Mouse (Mus musculus): ENCODE results near the gene Myb. TPM values are rescaled to one million over a fixed set of nuclear protein-coding genes. Genes with fewer than 3 reads are reported as not detected.

The Myb gene
- polyA plus RNA-seq, 1 experiment from 2014 or later: 4.4 TPM

- no peak overlapping the region for H3K27ac ChIP-seq (ENCODE audit: low read depth, low read length)
- H3K9ac ChIP-seq (ENCODE audit: low read length): no peak overlapping the region
- H3K4me2 ChIP-seq (ENCODE audit: low read depth): no peak overlapping the region
- H3K4me3 ChIP-seq (ENCODE audit: low read depth, low read length): no peak overlapping the region
- no peaks in the 10 kb centered on the region for H3K36me3 ChIP-seq (ENCODE audit: control insufficient read depth, insufficient read depth, low read length)
- H3K4me1 ChIP-seq (ENCODE audit: control insufficient read depth, insufficient read depth, low read length): no peaks in the 10 kb centered on the region
- ATAC-seq (ENCODE audit: insufficient read depth, low FRiP score, low TSS enrichment): no peak
- 81% methylated on average over 7 of the region's 7 CpGs for WGBS
- no peaks in the 10 kb centered on the region for H3K27me3 ChIP-seq (ENCODE audit: control insufficient read depth, insufficient read depth, low read length)
- H3K9me3 ChIP-seq (ENCODE audit: control insufficient read depth, low read length): no peaks in the 10 kb centered on the region
- no peak for DNase-seq (ENCODE audit: low spot score)
Observed at GRCm38 (mm10) chr10:21102689-21103088, 58.1 kb downstream of the Myb start.

GRCm38 (mm10) chr10:21101948-21102347 is 58.8 kb downstream of the Myb start:
- WGBS: 10% methylated on average over 4 of the region's 4 CpGs
- peak; percentile 67 for ATAC-seq (ENCODE audit: insufficient read depth, low FRiP score, low TSS enrichment)
- H3K36me3 ChIP-seq (ENCODE audit: control insufficient read depth, insufficient read depth, low read length): no peaks in the 10 kb centered on the region
- no peak overlapping the region for H3K4me2 ChIP-seq (ENCODE audit: low read depth)
- H3K9me3 ChIP-seq (ENCODE audit: control insufficient read depth, low read length): no peaks in the 10 kb centered on the region
- no peak overlapping the region for H3K27ac ChIP-seq (ENCODE audit: low read depth, low read length)
- no peaks in the 10 kb centered on the region for H3K27me3 ChIP-seq (ENCODE audit: control insufficient read depth, insufficient read depth, low read length)
- no peak overlapping the region for H3K4me3 ChIP-seq (ENCODE audit: low read depth, low read length)
- H3K9ac ChIP-seq (ENCODE audit: low read length): no peak overlapping the region
- H3K4me1 ChIP-seq (ENCODE audit: control insufficient read depth, insufficient read depth, low read length): no peaks in the 10 kb centered on the region
- DNase-seq (ENCODE audit: low spot score): peak; percentile 52

- no peak overlapping the region for H3K27ac ChIP-seq (ENCODE audit: low read depth, low read length)
- H3K27me3 ChIP-seq (ENCODE audit: control insufficient read depth, insufficient read depth, low read length): no peaks in the 10 kb centered on the region
- H3K4me1 ChIP-seq (ENCODE audit: control insufficient read depth, insufficient read depth, low read length): no peaks in the 10 kb centered on the region
- no peak for ATAC-seq (ENCODE audit: insufficient read depth, low FRiP score, low TSS enrichment)
- no peak overlapping the region for H3K4me3 ChIP-seq (ENCODE audit: low read depth, low read length)
- H3K9ac ChIP-seq (ENCODE audit: low read length): no peak overlapping the region
- DNase-seq (ENCODE audit: low spot score): no peak
- 54% methylated on average over 9 of the region's 9 CpGs for WGBS
- no peaks in the 10 kb centered on the region for H3K36me3 ChIP-seq (ENCODE audit: control insufficient read depth, insufficient read depth, low read length)
- no peaks in the 10 kb centered on the region for H3K9me3 ChIP-seq (ENCODE audit: control insufficient read depth, low read length)
- no peak overlapping the region for H3K4me2 ChIP-seq (ENCODE audit: low read depth)
Observed at GRCm38 (mm10) chr10:21100646-21101249, 60.0 kb downstream of the Myb start.

- Histone ChIP-seq H3K4me1 (ENCODE audit: control insufficient read depth, insufficient read depth, low read length) (no peaks in the 10 kb centered on the region), H3K4me3 (ENCODE audit: low read depth, low read length) (no peak overlapping the region)
- ATAC-seq (ENCODE audit: insufficient read depth, low FRiP score, low TSS enrichment): no peak
Observed at GRCm38 (mm10) chr10:21099515-21099914, 61.3 kb downstream of the Myb start.

GRCm38 (mm10) chr10:21095541-21095940 is 65.2 kb downstream of the Myb start:
- Histone ChIP-seq H3K9me3 (ENCODE audit: control insufficient read depth, low read length) (no peaks in the 10 kb centered on the region), H3K4me2 (ENCODE audit: low read depth) (no peak overlapping the region), H3K27me3 (ENCODE audit: control insufficient read depth, insufficient read depth, low read length) (no peaks in the 10 kb centered on the region), H3K4me1 (ENCODE audit: control insufficient read depth, insufficient read depth, low read length) (no peaks in the 10 kb centered on the region), H3K27ac (ENCODE audit: low read depth, low read length) (no peak overlapping the region), H3K9ac (ENCODE audit: low read length) (no peak overlapping the region), H3K36me3 (ENCODE audit: control insufficient read depth, insufficient read depth, low read length) (no peaks in the 10 kb centered on the region), H3K4me3 (ENCODE audit: low read depth, low read length) (no peak overlapping the region)
- ATAC-seq (ENCODE audit: insufficient read depth, low FRiP score, low TSS enrichment): no peak
- WGBS: 92% methylated on average over 14 of the region's 14 CpGs
- no peak for DNase-seq (ENCODE audit: low spot score)

More at GRCm38 (mm10) chr10:21099515-21099914, 61.3 kb downstream of the Myb start:
- H3K27ac ChIP-seq (ENCODE audit: low read depth, low read length): no peak overlapping the region
- H3K27me3 ChIP-seq (ENCODE audit: control insufficient read depth, insufficient read depth, low read length): no peaks in the 10 kb centered on the region
- no peak for DNase-seq (ENCODE audit: low spot score)
- no peaks in the 10 kb centered on the region for H3K9me3 ChIP-seq (ENCODE audit: control insufficient read depth, low read length)
- WGBS: 79% methylated on average over 7 of the region's 7 CpGs
- H3K9ac ChIP-seq (ENCODE audit: low read length): no peak overlapping the region
- no peak overlapping the region for H3K4me2 ChIP-seq (ENCODE audit: low read depth)
- H3K36me3 ChIP-seq (ENCODE audit: control insufficient read depth, insufficient read depth, low read length): no peaks in the 10 kb centered on the region

GRCm38 (mm10) chr10:21094896-21095295 is 65.9 kb downstream of the Myb start:
- Histone ChIP-seq H3K27ac (ENCODE audit: low read depth, low read length) (no peak overlapping the region), H3K9ac (ENCODE audit: low read length) (no peak overlapping the region), H3K9me3 (ENCODE audit: control insufficient read depth, low read length) (no peaks in the 10 kb centered on the region), H3K4me3 (ENCODE audit: low read depth, low read length) (no peak overlapping the region), H3K4me2 (ENCODE audit: low read depth) (no peak overlapping the region), H3K36me3 (ENCODE audit: control insufficient read depth, insufficient read depth, low read length) (no peaks in the 10 kb centered on the region), H3K4me1 (ENCODE audit: control insufficient read depth, insufficient read depth, low read length) (no peaks in the 10 kb centered on the region), H3K27me3 (ENCODE audit: control insufficient read depth, insufficient read depth, low read length) (no peaks in the 10 kb centered on the region)
- ATAC-seq (ENCODE audit: insufficient read depth, low FRiP score, low TSS enrichment): no peak
- 93% methylated on average over 2 of the region's 2 CpGs for WGBS
- no peak for DNase-seq (ENCODE audit: low spot score)

GRCm38 (mm10) chr10:21093301-21093700 is 67.5 kb downstream of the Myb start:
- Histone ChIP-seq H3K27ac (ENCODE audit: low read depth, low read length) (no peak overlapping the region), H3K4me1 (ENCODE audit: control insufficient read depth, insufficient read depth, low read length) (peaks cover 1% of the 10 kb centered on the region; the same call in 1 of the 2 replicates), H3K4me3 (ENCODE audit: low read depth, low read length) (no peak overlapping the region), H3K4me2 (ENCODE audit: low read depth) (no peak overlapping the region), H3K36me3 (ENCODE audit: control insufficient read depth, insufficient read depth, low read length) (no peaks in the 10 kb centered on the region), H3K9ac (ENCODE audit: low read length) (no peak overlapping the region), H3K9me3 (ENCODE audit: control insufficient read depth, low read length) (no peaks in the 10 kb centered on the region), H3K27me3 (ENCODE audit: control insufficient read depth, insufficient read depth, low read length) (no peaks in the 10 kb centered on the region)
- 93% methylated on average over 5 of the region's 5 CpGs for WGBS
- no peak for DNase-seq (ENCODE audit: low spot score)
- no peak for ATAC-seq (ENCODE audit: insufficient read depth, low FRiP score, low TSS enrichment)

- no peak overlapping the region for H3K4me2 ChIP-seq (ENCODE audit: low read depth)
- H3K27ac ChIP-seq (ENCODE audit: low read depth, low read length): no peak overlapping the region
- H3K9ac ChIP-seq (ENCODE audit: low read length): no peak overlapping the region
- no peak overlapping the region for H3K4me3 ChIP-seq (ENCODE audit: low read depth, low read length)
- no peak for DNase-seq (ENCODE audit: low spot score)
- ATAC-seq (ENCODE audit: insufficient read depth, low FRiP score, low TSS enrichment): no peak
- H3K4me1 ChIP-seq (ENCODE audit: control insufficient read depth, insufficient read depth, low read length): peaks cover 3% of the 10 kb centered on the region; the same call in 1 of the 2 replicates
- 65% methylated on average over 18 of the region's 18 CpGs for WGBS
- no peaks in the 10 kb centered on the region for H3K9me3 ChIP-seq (ENCODE audit: control insufficient read depth, low read length)
- no peaks in the 10 kb centered on the region for H3K36me3 ChIP-seq (ENCODE audit: control insufficient read depth, insufficient read depth, low read length)
- H3K27me3 ChIP-seq (ENCODE audit: control insufficient read depth, insufficient read depth, low read length): no peaks in the 10 kb centered on the region
Observed at GRCm38 (mm10) chr10:21092501-21093270, 68.1 kb downstream of the Myb start.

Data from neural tube, embryonic 11.5 days (tissue).